Mouse (Mus musculus) adrenal gland, postnatal 0 days (tissue): ENCODE results near the gene Unc93b1. TPM values are rescaled to one million over a fixed set of nuclear protein-coding genes. Genes with fewer than 3 reads are reported as not detected.

Experiments used
- polyA plus RNA-seq: library from polyadenylated mRNA; unstranded; fragments of >200 nt; fragmentation: Nextera tagmentation; extraction: Ambion mirVana; gene quantifications from 2 replicates; pipeline ENCODE4 v1.2.1, GENCODE M21; 2015

Unc93b1 gene
- polyA plus RNA-seq, result 35.9 and 57.3 TPM in 2 replicates

DNA sequence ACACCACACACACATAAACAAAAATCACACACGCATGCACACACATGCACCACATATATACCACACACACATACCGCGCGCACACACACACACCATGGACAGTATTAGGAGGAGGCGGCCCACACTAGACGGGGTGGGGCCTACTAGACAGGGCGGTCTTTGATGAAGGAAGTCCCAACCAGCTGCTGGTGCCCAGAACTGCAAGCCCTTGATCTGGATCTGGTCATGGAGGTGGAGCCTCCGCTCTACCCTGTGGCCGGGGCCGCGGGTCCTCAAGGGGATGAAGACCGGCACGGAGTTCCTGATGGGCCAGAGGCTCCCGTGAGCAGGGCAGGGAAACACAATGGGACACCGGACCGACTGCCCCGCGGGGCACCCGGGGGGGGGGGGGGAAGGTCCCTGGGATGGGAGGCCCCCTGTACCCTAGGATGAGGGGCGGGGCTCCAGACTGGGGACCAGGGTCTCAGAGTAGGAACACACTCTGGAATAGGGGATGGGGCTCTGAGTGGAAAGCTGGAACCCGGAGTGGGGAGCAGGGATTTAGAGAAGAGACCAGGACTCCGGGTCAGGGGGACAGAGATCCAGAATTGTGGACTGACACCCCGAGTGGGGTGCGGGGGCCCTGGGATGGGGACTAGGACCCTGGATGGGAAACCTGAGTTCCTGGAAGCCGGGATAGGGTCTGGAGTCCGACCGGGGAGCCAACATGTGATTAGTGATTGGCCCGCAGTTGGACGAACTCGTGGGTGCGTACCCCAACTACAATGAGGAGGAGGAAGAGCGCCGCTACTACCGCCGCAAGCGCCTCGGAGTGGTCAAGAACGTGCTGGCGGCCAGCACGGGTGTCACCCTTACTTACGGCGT, at the start of gene Unc93b1:
Gene Unc93b1 (plus strand): TSS at position 155 of the 864 bp plus-strand sequence.

DNA sequence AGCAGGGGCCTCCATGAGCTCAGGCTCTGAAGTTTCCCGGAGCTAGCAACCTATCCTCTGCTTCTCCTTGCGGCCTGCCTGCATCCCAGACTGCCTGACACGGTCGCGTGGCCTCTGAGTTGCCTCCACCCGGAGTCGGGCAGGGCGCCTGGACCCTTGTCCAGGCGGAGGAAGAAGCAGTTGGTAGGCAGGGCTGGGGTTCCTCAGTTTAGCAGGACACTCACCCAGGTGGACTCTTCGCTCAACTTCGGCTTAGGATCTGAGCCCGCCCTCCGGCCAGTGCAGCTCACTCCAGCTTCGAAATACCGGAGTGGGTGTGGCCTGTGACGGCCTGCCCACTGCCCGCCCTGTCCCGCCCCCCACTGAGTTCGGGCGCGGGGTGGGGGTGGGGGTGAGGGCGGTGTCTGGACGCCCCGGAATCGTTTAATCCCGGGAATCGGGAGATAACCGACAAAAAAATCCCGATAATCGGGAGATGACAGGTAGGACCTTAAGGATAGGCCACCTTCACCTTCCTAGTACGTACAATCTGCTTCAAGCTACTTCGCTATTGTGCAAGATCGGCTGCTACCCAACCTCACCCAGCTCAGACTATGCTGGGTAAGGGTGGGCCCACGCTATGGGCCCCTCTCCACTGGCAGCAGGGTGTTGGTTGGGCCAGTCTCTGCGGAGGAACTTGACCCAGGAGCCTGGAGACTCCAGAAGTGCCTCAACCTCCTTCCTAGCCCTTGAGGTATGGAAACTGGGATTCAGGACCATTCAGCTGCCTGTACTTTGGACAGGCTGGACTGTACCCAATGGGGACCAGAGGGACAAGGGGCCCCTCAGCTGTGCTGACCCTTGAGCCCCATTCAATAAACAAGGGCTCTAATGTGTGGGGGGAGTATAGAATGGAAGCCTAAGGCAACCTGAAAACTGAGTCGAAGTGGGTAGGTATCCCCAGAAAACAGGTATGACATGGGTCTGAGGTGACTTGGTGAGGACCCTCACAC, 27.9 kb upstream of the Unc93b1 start, which contains the start of gene Tcirg1:
Gene Tcirg1 (minus strand): TSS at position 339 of the 992 bp plus-strand sequence.

GRCm38 (mm10) chr19:3912337-3913204, 22.4 kb upstream of the Unc93b1 start, which contains the start of gene Ndufs8:
Gene Ndufs8, minus strand, starts transcription at chr19:3912774.

GRCm38 (mm10) chr19:3929211-3929941, 5.6 kb upstream of the Unc93b1 start, which contains the start of gene Aldh3b1:
Gene Aldh3b1, minus strand, starts transcription at chr19:3929808.

GRCm38 (mm10) chr19:3958470-3958869, 23.5 kb downstream of the Unc93b1 start, which contains the start of gene Aldh3b3:
Gene Aldh3b3, plus strand, starts transcription at chr19:3958645.

GRCm38 (mm10) chr19:3972229-3972628, 37.2 kb downstream of the Unc93b1 start, which contains the start of gene Aldh3b2:
Gene Aldh3b2, plus strand, starts transcription at chr19:3972328.

GRCm38 (mm10) chr19:3986334-3986733, 51.3 kb downstream of the Unc93b1 start, which contains the start of gene Acy3:
Gene Acy3, plus strand, starts transcription at chr19:3986570.

GRCm38 (mm10) chr19:3992416-3992815, 57.4 kb downstream of the Unc93b1 start, which contains the start of gene Tbx10:
Gene Tbx10, plus strand, starts transcription at chr19:3992752.

Other genes with a start within 250 kb of the Unc93b1 start
- gene Lrp5, start 248.6 kb upstream of the Unc93b1 start, polyA plus RNA-seq, result 2.4 and 4.7 TPM in 2 replicates
- 20.3 and 22.3 TPM in 2 replicates for gene 1810055G02Rik, start 226.9 kb upstream of the Unc93b1 start, polyA plus RNA-seq
- gene Kmt5b, start 167.8 kb upstream of the Unc93b1 start, polyA plus RNA-seq, result 15.8 and 22.3 TPM in 2 replicates
- 22.5 and 45.6 TPM in 2 replicates for gene Chka, start 83.4 kb upstream of the Unc93b1 start, polyA plus RNA-seq
- gene Tcirg1, start 28.1 kb upstream of the Unc93b1 start, polyA plus RNA-seq, result 25.1 and 40.7 TPM in 2 replicates
- 485 and 531 TPM in 2 replicates for gene Ndufs8, start 22.4 kb upstream of the Unc93b1 start, polyA plus RNA-seq
- 81.3 and 172 TPM in 2 replicates for gene Aldh3b1, start 5.4 kb upstream of the Unc93b1 start, polyA plus RNA-seq
- 0.09 TPM in 1 of 2 replicates, not detected in the other for gene Aldh3b3, start 23.5 kb downstream of the Unc93b1 start, polyA plus RNA-seq
- 0.28 and 0.51 TPM in 2 replicates for gene Aldh3b2, start 37.1 kb downstream of the Unc93b1 start, polyA plus RNA-seq
- gene Acy3, start 51.4 kb downstream of the Unc93b1 start, polyA plus RNA-seq, result 19.0 and 38.9 TPM in 2 replicates
- not detected in 2 replicates for gene Tbx10, start 57.6 kb downstream of the Unc93b1 start, polyA plus RNA-seq
- gene Nudt8, start 65.4 kb downstream of the Unc93b1 start, polyA plus RNA-seq, result 47.5 and 51.7 TPM in 2 replicates
- gene Gm49405, start 65.4 kb downstream of the Unc93b1 start, polyA plus RNA-seq, result 0.63 and 1.1 TPM in 2 replicates
- gene Doc2g, start 68.1 kb downstream of the Unc93b1 start, polyA plus RNA-seq, result 1.3 and 1.9 TPM in 2 replicates
- 157 and 202 TPM in 2 replicates for gene Ndufv1, start 77.6 kb downstream of the Unc93b1 start, polyA plus RNA-seq
- 407 and 489 TPM in 2 replicates for gene Gstp1, start 102.8 kb downstream of the Unc93b1 start, polyA plus RNA-seq
- gene Gstp2, start 110.8 kb downstream of the Unc93b1 start, polyA plus RNA-seq, result 6.0 and 9.7 TPM in 2 replicates
- 3.0 and 3.5 TPM in 2 replicates for gene Gstp3, start 124.4 kb downstream of the Unc93b1 start, polyA plus RNA-seq
- not detected in 2 replicates for gene Cabp2, start 146.4 kb downstream of the Unc93b1 start, polyA plus RNA-seq
- gene Cdk2ap2, start 162.0 kb downstream of the Unc93b1 start, polyA plus RNA-seq, result 66.6 and 102 TPM in 2 replicates
- gene Pitpnm1, start 164.8 kb downstream of the Unc93b1 start, polyA plus RNA-seq, result 12.9 and 14.0 TPM in 2 replicates
- gene Aip, start 190.7 kb downstream of the Unc93b1 start, polyA plus RNA-seq, result 78.0 and 102 TPM in 2 replicates
- gene Gpr152, start 204.6 kb downstream of the Unc93b1 start, polyA plus RNA-seq, result not detected in 2 replicates
- gene Cabp4, start 208.8 kb downstream of the Unc93b1 start, polyA plus RNA-seq, result 0.03 and 0.06 TPM in 2 replicates
- 169 and 210 TPM in 2 replicates for gene Coro1b, start 213.4 kb downstream of the Unc93b1 start, polyA plus RNA-seq
- gene Ptprcap, start 218.4 kb downstream of the Unc93b1 start, polyA plus RNA-seq, result 2.5 and 4.9 TPM in 2 replicates
- gene Rps6kb2, start 228.2 kb downstream of the Unc93b1 start, polyA plus RNA-seq, result 30.3 and 45.3 TPM in 2 replicates
- gene Carns1, start 240.3 kb downstream of the Unc93b1 start, polyA plus RNA-seq, result 3.3 and 4.0 TPM in 2 replicates